Mouse (Mus musculus): Measurements from ENCODE around the gene Timm10.

DNA sequence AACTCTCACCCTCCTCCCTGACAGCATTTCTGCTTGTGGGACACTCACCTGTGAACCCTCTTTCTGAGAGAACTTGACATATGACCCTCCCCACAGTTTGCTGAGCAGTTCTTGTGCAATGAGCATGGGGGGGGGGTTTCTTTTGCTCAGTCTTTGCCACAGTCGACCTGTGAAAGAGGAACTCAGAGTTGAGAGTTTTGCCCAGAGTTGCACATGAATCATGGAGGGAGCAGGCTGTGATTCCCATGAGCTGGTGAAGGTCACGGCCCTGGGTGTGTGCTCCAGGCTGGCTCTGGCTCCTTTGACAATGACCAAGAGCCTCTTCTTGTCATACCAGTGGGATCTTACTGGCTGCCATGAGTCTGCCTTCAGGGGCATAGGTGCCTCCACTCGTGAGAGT, 35.4 kb downstream of the Timm10 start:
- TF ChIP-seq GATA1 (IDR thresholded peaks at IDR 0.05; ENCODE audit: low read length) (no peak), TAL1 (IDR thresholded peaks at IDR 0.05; ENCODE audit: low read length) (no peak)

Measured in erythroblast, embryonic 14.5 days (primary cell).